Mouse (Mus musculus) heart, adult 2 months (tissue): Measurements from ENCODE around the gene Dtx1. TPM values are rescaled to one million over a fixed set of nuclear protein-coding genes. Genes with fewer than 3 reads are reported as not detected.

ENCODE experiments used
- DNase-seq, 2 experiments: peaks; one replicate each; pipeline ENCODE4 v3.0.0; 2021
- H3K27ac ChIP-seq: fragments of 200-600 bp; 2 replicates; pipeline ENCODE4 v1.8.1; 2022
- H3K27me3 ChIP-seq: fragments of 200-500 bp; 2 replicates; pipeline ENCODE4 v1.6.1; 2012; ENCODE audit warnings: mild to moderate bottlenecking, low read length, inconsistent platforms, mixed read lengths; ENCODE audit not compliant: control insufficient read depth, insufficient read depth
- H3K36me3 ChIP-seq: fragments of 200-500 bp; 2 replicates; pipeline ENCODE4 v1.6.1; 2012; ENCODE audit warnings: low read length, inconsistent platforms; ENCODE audit not compliant: control insufficient read depth, insufficient read depth
- H3K4me1 ChIP-seq: fragments of 200-500 bp; 2 replicates; pipeline ENCODE4 v1.6.1; 2011; ENCODE audit warnings: low read length; ENCODE audit not compliant: control insufficient read depth, insufficient read depth
- H3K4me3 ChIP-seq: fragments of 200-600 bp; 2 replicates; pipeline ENCODE4 v1.8.1; 2022
- H3K79me2 ChIP-seq: fragments of 200-500 bp; replicated peaks from 2 replicates; pipeline ENCODE4 v1.6.1; 2012; ENCODE audit warnings: mild to moderate bottlenecking, inconsistent platforms, low read length, moderate library complexity, mixed read lengths; ENCODE audit not compliant: control insufficient read depth, insufficient read depth
- H3K9ac ChIP-seq: fragments of 200-500 bp; 2 replicates; pipeline ENCODE4 v1.6.1; 2012; ENCODE audit warnings: low read depth, mild to moderate bottlenecking, control low read depth, inconsistent platforms, low read length, mixed read lengths
- CTCF ChIP-seq: fragments of 200-600 bp; IDR thresholded peaks from 2 replicates; pipeline ENCODE4 v1.8.1; 2022; ENCODE audit warnings: antibody characterized with exemption, mild to moderate bottlenecking, moderate library complexity
- EP300 ChIP-seq: fragments of 200-500 bp; IDR thresholded peaks from 2 replicates; pipeline ENCODE4 v1.6.1; 2011; ENCODE audit warnings: low read depth, low read length, control low read depth; ENCODE audit not compliant: insufficient read depth
- POLR2A ChIP-seq: fragments of 200-500 bp; IDR thresholded peaks from 2 replicates; pipeline ENCODE4 v1.6.1; 2011; ENCODE audit warnings: mild to moderate bottlenecking, low read depth, low read length, control low read depth; ENCODE audit not compliant: insufficient read depth
- WGBS: fragments of 180-500 bp; shearing (Covaris S2); methylation state at CpG from one replicate; pipeline ENCODE4 v1.1.7; 2018; 5-methylcytosine and 5-hydroxymethylcytosine counted together
- intact Hi-C: fragments of 180-260 bp; cut with DNase I; formaldehyde crosslinking; loops from one replicate; pipeline ENCODE4 v1.15.1; 2025
- polyA plus RNA-seq: library from polyadenylated mRNA; depleted of rRNA; stranded (reverse); fragments of >200 nt; gene quantifications from 2 replicates; pipeline ENCODE4 v1.2.3, GENCODE M21; 2012
- total RNA-seq, 2 experiments: library from RNA; stranded (reverse); gene quantifications; 2 replicates each; pipeline ENCODE4 v1.2.3; 2021

The Dtx1 gene
- total and polyA plus RNA-seq, 3 experiments = 2.1 to 4.2 (median 2.7) TPM

- no peaks in the 10 kb centered on the region for H3K27me3 ChIP-seq
- no peak overlapping the region for H3K9ac ChIP-seq
- DNase-seq = peak in 1 of 2 experiments; percentile 15
- 33% methylated on average over 4 of the region's 4 CpGs for WGBS
- H3K79me2 ChIP-seq = no peaks in the 10 kb centered on the region
- H3K36me3 ChIP-seq = no peaks in the 10 kb centered on the region
- peaks cover 4% of the 10 kb centered on the region for H3K4me1 ChIP-seq
- peak; percentile 71 for TF ChIP-seq CTCF
- no peak for TF ChIP-seq POLR2A
- no peak overlapping the region for H3K27ac ChIP-seq
- H3K4me3 ChIP-seq = no peak overlapping the region
- intact Hi-C loops = no loop called here
These were observed 30.4 kb upstream of the Dtx1 start for GRCm38 (mm10) chr5:120742125-120742524.

- intact Hi-C loops = no loop called here
- H3K4me1 ChIP-seq = peaks cover 1% of the 10 kb centered on the region
- H3K4me3 ChIP-seq = no peak overlapping the region
- H3K27ac ChIP-seq = no peak overlapping the region
- H3K9ac ChIP-seq = no peak overlapping the region
- DNase-seq = no peak
- H3K36me3 ChIP-seq = no peaks in the 10 kb centered on the region
- H3K27me3 ChIP-seq = no peaks in the 10 kb centered on the region
- 69% methylated on average over 14 of the region's 14 CpGs for WGBS
- H3K79me2 ChIP-seq = no peaks in the 10 kb centered on the region
- no peak for TF ChIP-seq EP300
These were observed 22.8 kb upstream of the Dtx1 start for GRCm38 (mm10) chr5:120734380-120734990.

- Histone ChIP-seq H3K27me3 (no peaks in the 10 kb centered on the region), H3K79me2 (no peaks in the 10 kb centered on the region), H3K4me3 (no peak overlapping the region), H3K27ac (peak overlapping the region; percentile 17; the same call in 1 of the 2 replicates), H3K9ac (no peak overlapping the region), H3K36me3 (no peaks in the 10 kb centered on the region), H3K4me1 (peaks cover 1% of the 10 kb centered on the region)
- intact Hi-C loops = no loop called here
- 73% methylated on average over 3 of the region's 3 CpGs for WGBS
- no peak for DNase-seq
- TF ChIP-seq POLR2A = no peak
- TF ChIP-seq CTCF = no peak
- no peak for TF ChIP-seq EP300
These were observed 22.0 kb upstream of the Dtx1 start for GRCm38 (mm10) chr5:120733696-120734095.

- WGBS = 52% methylated on average over 1 of the region's 1 CpGs
- TF ChIP-seq EP300 (no peak), POLR2A (no peak), CTCF (no peak)
- no peak overlapping the region; the same call in 1 of the 2 replicates for H3K27ac ChIP-seq
- no peak for DNase-seq
- intact Hi-C loops = no loop called here
- H3K27me3 ChIP-seq = no peaks in the 10 kb centered on the region
- no peaks in the 10 kb centered on the region for H3K79me2 ChIP-seq
- no peaks in the 10 kb centered on the region for H3K36me3 ChIP-seq
- H3K4me3 ChIP-seq = no peak overlapping the region
- H3K4me1 ChIP-seq = peaks cover 1% of the 10 kb centered on the region
- H3K9ac ChIP-seq = no peak overlapping the region
These were observed 21.0 kb upstream of the Dtx1 start for GRCm38 (mm10) chr5:120732740-120733139.

- no peak for DNase-seq
- TF ChIP-seq POLR2A (no peak), CTCF (no peak)
- H3K9ac ChIP-seq = no peak overlapping the region
- intact Hi-C loops = no loop called here
- H3K27ac ChIP-seq = no peak overlapping the region
- H3K27me3 ChIP-seq = no peaks in the 10 kb centered on the region
- WGBS = 50% methylated on average over 10 of the region's 10 CpGs
- no peaks in the 10 kb centered on the region for H3K36me3 ChIP-seq
- H3K4me1 ChIP-seq = peaks cover 1% of the 10 kb centered on the region
- no peaks in the 10 kb centered on the region for H3K79me2 ChIP-seq
- no peak overlapping the region for H3K4me3 ChIP-seq
These were observed 17.6 kb upstream of the Dtx1 start for GRCm38 (mm10) chr5:120729319-120729718.

GRCm38 (mm10) chr5:120725811-120726455 lies 14.2 kb upstream of the Dtx1 start:
- DNase-seq = no peak
- intact Hi-C loops = no loop called here
- Histone ChIP-seq H3K27ac (no peak overlapping the region), H3K27me3 (no peaks in the 10 kb centered on the region), H3K36me3 (no peaks in the 10 kb centered on the region), H3K4me1 (no peaks in the 10 kb centered on the region), H3K4me3 (no peak overlapping the region), H3K79me2 (no peaks in the 10 kb centered on the region), H3K9ac (no peak overlapping the region)
- TF ChIP-seq CTCF (no peak), POLR2A (no peak), EP300 (no peak)
- 69% methylated on average over 12 of the region's 12 CpGs for WGBS
